Mouse (Mus musculus) G1E (cell line): ENCODE measurements at regions not wholly inside any gene's neighbourhood (a gene's known extent, or its start where the extent isn't known, plus 50 kb on each side); places are given as distances from the start of the nearest gene placed in this dataset.

Experiments
- CTCF ChIP-seq: IDR thresholded peaks from 2 replicates; pipeline ENCODE4 v1.5.1; 2012; ENCODE audit warnings: low read depth, low read length, inconsistent platforms, mixed read lengths
- GATA1 ChIP-seq: IDR thresholded peaks from 2 replicates; pipeline ENCODE4 v1.6.1; 2012; ENCODE audit warnings: borderline replicate concordance, low read length, inconsistent platforms, mixed read lengths

DNA sequence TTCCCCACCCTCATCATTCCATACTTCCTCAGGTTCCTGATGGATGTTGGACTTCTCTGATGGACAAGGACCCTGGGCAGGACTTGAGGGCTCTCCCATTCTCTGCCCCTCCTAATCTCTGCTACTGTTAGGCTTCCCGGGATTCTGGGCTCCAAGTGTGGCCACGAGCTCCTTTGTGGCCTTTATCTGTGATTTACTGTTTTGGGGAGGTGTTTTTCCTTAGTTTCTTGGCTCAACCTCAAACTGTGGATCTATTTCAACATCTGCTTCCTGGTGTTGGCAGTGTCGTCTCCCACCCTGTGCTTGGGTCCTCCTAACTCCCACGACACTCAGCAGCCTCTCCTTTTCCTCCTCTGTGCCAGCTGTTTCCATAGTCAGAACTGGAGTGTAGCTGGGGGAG, 61.3 kb upstream of the Unc5b start:
- TF ChIP-seq CTCF = no peak
- no peak for TF ChIP-seq GATA1
